Mouse (Mus musculus) layer of hippocampus, postnatal 25 days (tissue): ENCODE results near the gene Cactin. TPM values are rescaled to one million over a fixed set of nuclear protein-coding genes. Genes with fewer than 3 reads are reported as not detected.
A peak's percentile ranks its signal among the peaks of the same experiment; 100 is the strongest.

Experiments
- DNase-seq, 2 experiments: peaks; one replicate each; pipeline ENCODE4 v3.0.0; 2022; ENCODE audit warnings: mixed read lengths in 2 of 2, low spot score in 1 of 2; ENCODE audit errors: extremely low spot score in 1 of 2
- total RNA-seq, 2 experiments: library from RNA; stranded (reverse); gene quantifications; 2 replicates each; pipeline ENCODE4 v1.2.3; 2021

Cactin gene
- total RNA-seq, 2 experiments from 2014 or later, result 28.1 to 30.0 TPM

- DNase-seq, result no peak
Observed at GRCm38 (mm10) chr10:81335393-81336340, 14.8 kb downstream of the Cactin start.

GRCm38 (mm10) chr10:81336558-81336957 lies 15.7 kb downstream of the Cactin start:
- no peak for DNase-seq

GRCm38 (mm10) chr10:81340551-81341332 lies 19.8 kb downstream of the Cactin start:
- no peak for DNase-seq

- peak in 1 of 2 experiments; percentile 76 for DNase-seq
Observed at GRCm38 (mm10) chr10:81341333-81341949, 20.5 kb downstream of the Cactin start.

- no peak for DNase-seq
Observed at GRCm38 (mm10) chr10:81342686-81343505, 22.0 kb downstream of the Cactin start, which contains the start of gene Gipc3. Gene Gipc3, minus strand, starts transcription at chr10:81343266.

- no peak for DNase-seq
Observed at GRCm38 (mm10) chr10:81344421-81345161, 23.7 kb downstream of the Cactin start.

GRCm38 (mm10) chr10:81345162-81345534 lies 24.2 kb downstream of the Cactin start:
- DNase-seq, result no peak

- no peak for DNase-seq
Observed at GRCm38 (mm10) chr10:81346453-81347067, 25.7 kb downstream of the Cactin start.

- DNase-seq, result no peak
Observed at GRCm38 (mm10) chr10:81349146-81349545, 28.2 kb downstream of the Cactin start.

GRCm38 (mm10) chr10:81349961-81350350 lies 29.1 kb downstream of the Cactin start:
- no peak for DNase-seq

- DNase-seq, result peak; percentile 98
Observed at GRCm38 (mm10) chr10:81350351-81351063, 29.6 kb downstream of the Cactin start, which contains the start of gene Hmg20b. Gene Hmg20b, minus strand, starts transcription at chr10:81350480.

- no peak for DNase-seq
Observed at GRCm38 (mm10) chr10:81351678-81352291, 30.9 kb downstream of the Cactin start.

- no peak for DNase-seq
Observed at GRCm38 (mm10) chr10:81354738-81355477, 34.0 kb downstream of the Cactin start.

- no peak for DNase-seq
Observed at GRCm38 (mm10) chr10:81355533-81355932, 34.6 kb downstream of the Cactin start.

GRCm38 (mm10) chr10:81356352-81356990 lies 35.6 kb downstream of the Cactin start:
- DNase-seq, result no peak
